7 mouse cellular contexts compared by ENCODE assay signal in genomic region chr7:42642152-42643115, GRCm38 (mm10). TPM values are rescaled to one million over a fixed set of nuclear protein-coding genes. Genes with fewer than 3 reads are reported as not detected.
A peak's percentile ranks its signal among the peaks of the same experiment; 100 is the strongest.
DNase-seq lines count a peak whose midpoint lies in the region; ATAC-seq lines count a peak whose summit lies in the region.
"Not testable (repeated sequence)": the region's sequence is repeated elsewhere in the genome, so short reads cannot be mapped to it uniquely, and the experiment has no call there.

TSS of gene Zfp976 (minus strand) at chr7:42642588.

- peak within 1 kb of the TSS; percentile 65 for H3K9ac ChIP-seq in embryonic facial prominence, embryonic 13.5 days

- H3K27me3 ChIP-seq in embryonic facial prominence, embryonic 13.5 days: not testable (repeated sequence)

- ATAC-seq in embryonic facial prominence, embryonic 13.5 days (ENCODE audit: insufficient number of reproducible peaks, insufficient read depth, low FRiP score, low TSS enrichment, low read depth): peak; percentile 86

- peak within 1 kb of the TSS; percentile 56 for H3K4me2 ChIP-seq in embryonic facial prominence, embryonic 13.5 days

- 4% methylated on average over 25 of the region's 25 CpGs for WGBS in embryonic facial prominence, embryonic 13.5 days

- not testable (repeated sequence) for H3K4me1 ChIP-seq in embryonic facial prominence, embryonic 13.5 days

- not testable (repeated sequence) for H3K27ac ChIP-seq in embryonic facial prominence, embryonic 13.5 days

- H3K4me3 ChIP-seq in embryonic facial prominence, embryonic 13.5 days: peak within 1 kb of the TSS; percentile 48

- H3K36me3 ChIP-seq in embryonic facial prominence, embryonic 13.5 days: not testable (repeated sequence)

- intact Hi-C loops in left cerebral cortex, postnatal 36 days (cut with DNase I): loop anchor here (5.0 kb wide), 1 partner anchor 50 kb away; the partner anchor contains the start of gene Zfp975

- not testable (repeated sequence) for H3K9me3 ChIP-seq in embryonic facial prominence, embryonic 13.5 days

- peak; percentile 80 to 83 for DNase-seq in adrenal gland, postnatal 36 days
- DNase-seq in heart, adult 18-20 months: peak; percentile 81 to 83
- DNase-seq in kidney, adult 11 months: peak; percentile 70
- peak; percentile 48 to 52 for DNase-seq in left cerebral cortex, postnatal 36 days (ENCODE audit: low spot score in 2 of 2)
- peak; percentile 73 for DNase-seq in mesoderm, embryonic 11.5 days (ENCODE audit: low read depth, low spot score)
- DNase-seq in right cerebral cortex, postnatal 4 days: peak; percentile 42

RNA-seq across cellular contexts. Expression of gene Zfp976, which starts in this region (rescaled TPM):
- total RNA-seq in adrenal gland, postnatal 36 days (2021): 1 to 10 TPM; 3.8 to 4.9 TPM
- 3.6 and 4.9 TPM in 2 replicates for polyA plus RNA-seq in embryonic facial prominence, embryonic 13.5 days (2015; fragmentation: Nextera tagmentation; extraction: Ambion mirVana)
- total RNA-seq in heart, adult 18-20 months (2021): 1 to 10 TPM; 2.3 to 2.8 TPM
- 1 to 10 TPM; 2.3 to 4.5 TPM for total RNA-seq in left cerebral cortex, postnatal 36 days (2021)
